Mouse (Mus musculus) monocyte, adult 5-6 weeks (primary cell): ENCODE data around the gene Gm4922. TPM values are rescaled to one million over a fixed set of nuclear protein-coding genes. Genes with fewer than 3 reads are reported as not detected.
A peak's percentile ranks its signal among the peaks of the same experiment; 100 is the strongest.

Source experiments
- ATAC-seq: fragments of 153-309, 156-312 bp; replicated peaks from 2 replicates; pipeline ENCODE4 v1.8.0; 2017; ENCODE audit warnings: mild to moderate bottlenecking; ENCODE audit not compliant: low TSS enrichment, insufficient number of reproducible peaks, severe bottlenecking, poor library complexity, low FRiP score
- total RNA-seq: library from RNA; stranded (forward); fragments of 200-1000, 200-491, 200-594 nt; gene quantifications from 3 replicates; pipeline ENCODE4 v1.2.3, GENCODE M21; 2017

Gm4922 gene
- not detected in 3 replicates for total RNA-seq

GRCm38 (mm10) chr10:18786693-18787092, at the start of gene Gm4922:
Gene Gm4922, minus strand, starts transcription at chr10:18786793.
- no peak for ATAC-seq

- ATAC-seq = no peak; the same call in 1 of the 2 replicates
Observed at GRCm38 (mm10) chr10:18835684-18836479, 49.3 kb upstream of the Gm4922 start.

- no peak for ATAC-seq
Observed at GRCm38 (mm10) chr10:18834389-18834788, 47.8 kb upstream of the Gm4922 start.

- ATAC-seq = 0 out of 2 replicates have a peak, but pooled peaks have one; percentile 27
Observed at GRCm38 (mm10) chr10:18831823-18832222, 45.2 kb upstream of the Gm4922 start.

GRCm38 (mm10) chr10:18830359-18830758, 43.8 kb upstream of the Gm4922 start:
- ATAC-seq = no peak

GRCm38 (mm10) chr10:18827936-18828335, 41.3 kb upstream of the Gm4922 start:
- ATAC-seq = no peak

GRCm38 (mm10) chr10:18826107-18826506, 39.5 kb upstream of the Gm4922 start:
- no peak for ATAC-seq

GRCm38 (mm10) chr10:18825143-18825542, 38.5 kb upstream of the Gm4922 start:
- ATAC-seq = no peak

GRCm38 (mm10) chr10:18816560-18816959, 30.0 kb upstream of the Gm4922 start:
- no peak for ATAC-seq

- no peak for ATAC-seq
Observed at GRCm38 (mm10) chr10:18811751-18812150, 25.2 kb upstream of the Gm4922 start.

GRCm38 (mm10) chr10:18790063-18790462, 3.5 kb upstream of the Gm4922 start:
- ATAC-seq = no peak

- ATAC-seq = no peak
Observed at GRCm38 (mm10) chr10:18788601-18789000, 2.0 kb upstream of the Gm4922 start.

GRCm38 (mm10) chr10:18777546-18777945, 9.0 kb downstream of the Gm4922 start:
- no peak for ATAC-seq

- ATAC-seq = no peak
Observed at GRCm38 (mm10) chr10:18772537-18773179, 13.9 kb downstream of the Gm4922 start.

GRCm38 (mm10) chr10:18769909-18770308, 16.7 kb downstream of the Gm4922 start:
- no peak for ATAC-seq

- ATAC-seq = no peak
Observed at GRCm38 (mm10) chr10:18760241-18760640, 26.4 kb downstream of the Gm4922 start.

- ATAC-seq = no peak
Observed at GRCm38 (mm10) chr10:18750057-18750456, 36.5 kb downstream of the Gm4922 start.

- no peak for ATAC-seq
Observed at GRCm38 (mm10) chr10:18743286-18744142, 43.1 kb downstream of the Gm4922 start, which contains the start of gene Arfgef3. Gene Arfgef3, minus strand, starts transcription at chr10:18743949.

GRCm38 (mm10) chr10:18742086-18742485, 44.5 kb downstream of the Gm4922 start:
- no peak for ATAC-seq
